Mouse (Mus musculus) G1E (cell line): Measurements from ENCODE around the gene Slc10a4.

Experiments used
- CTCF ChIP-seq: IDR thresholded peaks from 2 replicates; pipeline ENCODE4 v1.5.1; 2012; ENCODE audit warnings: low read depth, low read length, inconsistent platforms, mixed read lengths
- GATA1 ChIP-seq: IDR thresholded peaks from 2 replicates; pipeline ENCODE4 v1.6.1; 2012; ENCODE audit warnings: borderline replicate concordance, low read length, inconsistent platforms, mixed read lengths
- GATA2 ChIP-seq: IDR thresholded peaks from 2 replicates; pipeline ENCODE4 v1.6.1; 2012; ENCODE audit warnings: low read depth, low read length, inconsistent platforms, borderline replicate concordance
- POLR2AphosphoS5 ChIP-seq: IDR thresholded peaks from 2 replicates; pipeline ENCODE4 v1.6.1; 2012; ENCODE audit warnings: low read depth, low read length, inconsistent platforms; ENCODE audit not compliant: insufficient replicate concordance
- TAL1 ChIP-seq: conservative IDR thresholded peaks from 2 replicates; pipeline ENCODE4 v1.6.1; 2012; ENCODE audit warnings: low read depth, low read length, inconsistent platforms, mixed read lengths

- TF ChIP-seq TAL1 (no peak), CTCF (no peak), GATA1 (no peak), POLR2AphosphoS5 (no peak), GATA2 (no peak)
Observed at GRCm38 (mm10) chr5:73047651-73048245, 41.1 kb downstream of the Slc10a4 start.
